Mouse (Mus musculus) lung, embryonic 15.5 days (tissue): ENCODE results near the gene Cox6b1. TPM values are rescaled to one million over a fixed set of nuclear protein-coding genes. Genes with fewer than 3 reads are reported as not detected.

Experiments used
- ATAC-seq: fragments of 200-750 bp; cut with Nextera tagmentation; 2 replicates; pipeline ENCODE4 v1.8.0; 2017; ENCODE audit warnings: moderate number of reproducible peaks, borderline replicate concordance; ENCODE audit not compliant: low FRiP score, low TSS enrichment; ENCODE audit errors: extremely low read depth
- H3K27ac ChIP-seq: fragments of 300-500 bp; sonication (generic); 2 replicates; pipeline ENCODE4 v1.5.1; 2015; ENCODE audit warnings: moderate library complexity, mild to moderate bottlenecking, inconsistent platforms
- H3K27me3 ChIP-seq: fragments of 300-500 bp; sonication (generic); 2 replicates; pipeline ENCODE4 v1.6.1; 2015; ENCODE audit warnings: inconsistent platforms
- H3K36me3 ChIP-seq: fragments of 300-500 bp; sonication (generic); 2 replicates; pipeline ENCODE4 v1.6.1; 2015; ENCODE audit warnings: inconsistent platforms
- H3K4me1 ChIP-seq: fragments of 300-500 bp; sonication (generic); 2 replicates; pipeline ENCODE4 v1.6.1; 2015; ENCODE audit warnings: inconsistent platforms
- H3K4me2 ChIP-seq: fragments of 300-500 bp; sonication (generic); 2 replicates; pipeline ENCODE4 v1.6.1; 2015; ENCODE audit warnings: inconsistent platforms, mild to moderate bottlenecking, moderate library complexity
- H3K4me3 ChIP-seq: fragments of 300-500 bp; sonication (generic); 2 replicates; pipeline ENCODE4 v1.5.1; 2015; ENCODE audit warnings: mild to moderate bottlenecking, inconsistent platforms
- H3K9ac ChIP-seq: fragments of 300-500 bp; sonication (generic); 2 replicates; pipeline ENCODE4 v1.6.1; 2015; ENCODE audit warnings: inconsistent platforms
- H3K9me3 ChIP-seq: fragments of 300-500 bp; sonication (generic); 2 replicates; pipeline ENCODE4 v1.6.1; 2016; ENCODE audit warnings: inconsistent platforms
- WGBS: fragments of 180-500 bp; shearing (Covaris S2); methylation state at CpG from one replicate; pipeline ENCODE4 v1.1.7; 2015; 5-methylcytosine and 5-hydroxymethylcytosine counted together
- polyA plus RNA-seq: library from polyadenylated mRNA; unstranded; fragments of >200 nt; fragmentation: Nextera tagmentation; extraction: Ambion mirVana; gene quantifications from 2 replicates; pipeline ENCODE4 v1.2.1, GENCODE M21; 2015

The Cox6b1 gene
- 867 and 890 TPM in 2 replicates for polyA plus RNA-seq

GRCm38 (mm10) chr7:30625530-30626384 is at the start of gene Cox6b1:
TSS of gene Cox6b1 (minus strand) at chr7:30626151.
- no peak within 1 kb of the TSS; the same call in 1 of the 2 replicates for H3K27ac ChIP-seq
- H3K9ac ChIP-seq, result peak within 1 kb of the TSS; percentile 79
- H3K4me2 ChIP-seq, result peak within 1 kb of the TSS; percentile 76
- no peaks in the 10 kb centered on the region; the same call in 1 of the 2 replicates for H3K27me3 ChIP-seq
- WGBS, result 2% methylated on average over 44 of the region's 44 CpGs
- peak within 1 kb of the TSS; percentile 79 for H3K4me3 ChIP-seq
- H3K9me3 ChIP-seq, result no peaks in the 10 kb centered on the region
- peaks cover 10% of the 10 kb centered on the region for H3K4me1 ChIP-seq
- peak; percentile 93 for ATAC-seq
- H3K36me3 ChIP-seq, result peaks cover 32% of the 10 kb centered on the region

- Histone ChIP-seq H3K4me3 (no peak within 1 kb of the TSS), H3K27ac (no peak within 1 kb of the TSS), H3K27me3 (peaks cover 6% of the 10 kb centered on the region; the same call in 1 of the 2 replicates), H3K4me1 (no peaks in the 10 kb centered on the region), H3K9ac (no peak within 1 kb of the TSS), H3K9me3 (no peaks in the 10 kb centered on the region), H3K36me3 (no peaks in the 10 kb centered on the region), H3K4me2 (no peak within 1 kb of the TSS)
- ATAC-seq, result no peak
- WGBS, result 67% methylated on average over 9 of the region's 9 CpGs
Observed at GRCm38 (mm10) chr7:30671480-30671879, 45.5 kb upstream of the Cox6b1 start, which contains the start of gene Pmis2. TSS of gene Pmis2 (minus strand) at chr7:30671605.

GRCm38 (mm10) chr7:30669229-30669628 is 43.3 kb upstream of the Cox6b1 start:
- Histone ChIP-seq H3K9ac (no peak overlapping the region), H3K9me3 (no peaks in the 10 kb centered on the region), H3K4me3 (no peak overlapping the region), H3K4me2 (no peak overlapping the region), H3K27me3 (peaks cover 6% of the 10 kb centered on the region; the same call in 1 of the 2 replicates), H3K36me3 (no peaks in the 10 kb centered on the region), H3K27ac (no peak overlapping the region), H3K4me1 (peaks cover 8% of the 10 kb centered on the region; the same call in 1 of the 2 replicates)
- no peak for ATAC-seq
- 30% methylated on average over 3 of the region's 3 CpGs for WGBS

- no peaks in the 10 kb centered on the region for H3K9me3 ChIP-seq
- H3K4me3 ChIP-seq, result peak overlapping the region; percentile 81
- H3K27ac ChIP-seq, result no peak overlapping the region
- H3K9ac ChIP-seq, result peak overlapping the region; percentile 84
- no peak for ATAC-seq
- WGBS, result 4% methylated on average over 11 of the region's 11 CpGs
- H3K27me3 ChIP-seq, result peaks cover 6% of the 10 kb centered on the region; the same call in 1 of the 2 replicates
- H3K4me2 ChIP-seq, result peak overlapping the region; percentile 83
- peaks cover 13% of the 10 kb centered on the region; the same call in 1 of the 2 replicates for H3K4me1 ChIP-seq
- peaks cover 21% of the 10 kb centered on the region for H3K36me3 ChIP-seq
Observed at GRCm38 (mm10) chr7:30665321-30665720, 39.4 kb upstream of the Cox6b1 start.

- Histone ChIP-seq H3K36me3 (peaks cover 28% of the 10 kb centered on the region), H3K4me2 (peak within 1 kb of the TSS; percentile 83), H3K9ac (peak within 1 kb of the TSS; percentile 84), H3K27me3 (peaks cover 6% of the 10 kb centered on the region; the same call in 1 of the 2 replicates), H3K4me1 (peaks cover 13% of the 10 kb centered on the region; the same call in 1 of the 2 replicates), H3K4me3 (peak within 1 kb of the TSS; percentile 81), H3K9me3 (no peaks in the 10 kb centered on the region), H3K27ac (0 out of 2 replicates have a peak within 1 kb of the TSS, but pooled peaks have one; percentile 40)
- peak; percentile 90 for ATAC-seq
- WGBS, result under 1% methylated on average over 34 of the region's 34 CpGs
Observed at GRCm38 (mm10) chr7:30664529-30665200, 38.7 kb upstream of the Cox6b1 start, which contains the start of gene Haus5. TSS of gene Haus5 (minus strand) at chr7:30664994.

- no peaks in the 10 kb centered on the region for H3K27me3 ChIP-seq
- ATAC-seq, result peak; percentile 99
- 0 out of 2 replicates have a peak within 1 kb of the TSS, but pooled peaks have one; percentile 12 for H3K27ac ChIP-seq
- H3K4me1 ChIP-seq, result peaks cover 13% of the 10 kb centered on the region
- WGBS, result 1% methylated on average over 59 of the region's 59 CpGs
- no peaks in the 10 kb centered on the region for H3K9me3 ChIP-seq
- H3K9ac ChIP-seq, result peak within 1 kb of the TSS; percentile 78
- peaks cover 45% of the 10 kb centered on the region for H3K36me3 ChIP-seq
- peak within 1 kb of the TSS; percentile 78 for H3K4me2 ChIP-seq
- H3K4me3 ChIP-seq, result peak within 1 kb of the TSS; percentile 71
Observed at GRCm38 (mm10) chr7:30649591-30650540, 23.9 kb upstream of the Cox6b1 start, which contains the start of gene Rbm42. TSS of gene Rbm42 (minus strand) at chr7:30650317.

- 13% methylated on average over 4 of the region's 4 CpGs for WGBS
- no peak overlapping the region for H3K9ac ChIP-seq
- H3K9me3 ChIP-seq, result no peaks in the 10 kb centered on the region
- peaks cover 36% of the 10 kb centered on the region for H3K36me3 ChIP-seq
- no peak overlapping the region for H3K4me2 ChIP-seq
- ATAC-seq, result no peak
- peaks cover 5% of the 10 kb centered on the region for H3K4me1 ChIP-seq
- no peak overlapping the region for H3K27ac ChIP-seq
- peaks cover 28% of the 10 kb centered on the region for H3K27me3 ChIP-seq
- H3K4me3 ChIP-seq, result no peak overlapping the region
Observed at GRCm38 (mm10) chr7:30639083-30639482, 13.1 kb upstream of the Cox6b1 start.

GRCm38 (mm10) chr7:30636395-30636794 is 10.4 kb upstream of the Cox6b1 start:
- Histone ChIP-seq H3K4me1 (peaks cover 5% of the 10 kb centered on the region), H3K36me3 (peaks cover 10% of the 10 kb centered on the region), H3K27ac (no peak overlapping the region), H3K4me3 (no peak overlapping the region), H3K27me3 (peaks cover 54% of the 10 kb centered on the region), H3K9ac (no peak overlapping the region), H3K4me2 (no peak overlapping the region), H3K9me3 (no peaks in the 10 kb centered on the region)
- WGBS, result 15% methylated on average over 11 of the region's 11 CpGs
- no peak for ATAC-seq

GRCm38 (mm10) chr7:30635752-30636151 is 9.8 kb upstream of the Cox6b1 start, which contains the start of gene Etv2:
TSS of gene Etv2 (minus strand) at chr7:30635852.
- peaks cover 4% of the 10 kb centered on the region for H3K36me3 ChIP-seq
- WGBS, result 4% methylated on average over 5 of the region's 5 CpGs
- ATAC-seq, result no peak
- H3K9ac ChIP-seq, result no peak within 1 kb of the TSS
- H3K4me1 ChIP-seq, result peaks cover 5% of the 10 kb centered on the region
- peaks cover 55% of the 10 kb centered on the region for H3K27me3 ChIP-seq
- peak within 1 kb of the TSS; percentile 44 for H3K4me2 ChIP-seq
- no peak within 1 kb of the TSS for H3K27ac ChIP-seq
- no peaks in the 10 kb centered on the region for H3K9me3 ChIP-seq
- H3K4me3 ChIP-seq, result peak within 1 kb of the TSS; percentile 19

- Histone ChIP-seq H3K27me3 (peaks cover 55% of the 10 kb centered on the region), H3K4me3 (peak overlapping the region; percentile 19), H3K9me3 (no peaks in the 10 kb centered on the region), H3K27ac (no peak overlapping the region), H3K4me2 (peak overlapping the region; percentile 44), H3K4me1 (peaks cover 5% of the 10 kb centered on the region), H3K9ac (no peak overlapping the region), H3K36me3 (no peaks in the 10 kb centered on the region)
- peak; percentile 62; the same call in 1 of the 2 replicates for ATAC-seq
- WGBS, result 1% methylated on average over 20 of the region's 20 CpGs
Observed at GRCm38 (mm10) chr7:30634621-30635020, 8.7 kb upstream of the Cox6b1 start.
